Mouse (Mus musculus) cerebellum, postnatal 14 days (tissue): Measurements from ENCODE around the gene Aurkb.

Experiments used
- DNase-seq, 2 experiments: peaks; one replicate each; pipeline ENCODE4 v3.0.0; 2021; ENCODE audit warnings: mixed read lengths in 2 of 2

The Aurkb gene

DNA sequence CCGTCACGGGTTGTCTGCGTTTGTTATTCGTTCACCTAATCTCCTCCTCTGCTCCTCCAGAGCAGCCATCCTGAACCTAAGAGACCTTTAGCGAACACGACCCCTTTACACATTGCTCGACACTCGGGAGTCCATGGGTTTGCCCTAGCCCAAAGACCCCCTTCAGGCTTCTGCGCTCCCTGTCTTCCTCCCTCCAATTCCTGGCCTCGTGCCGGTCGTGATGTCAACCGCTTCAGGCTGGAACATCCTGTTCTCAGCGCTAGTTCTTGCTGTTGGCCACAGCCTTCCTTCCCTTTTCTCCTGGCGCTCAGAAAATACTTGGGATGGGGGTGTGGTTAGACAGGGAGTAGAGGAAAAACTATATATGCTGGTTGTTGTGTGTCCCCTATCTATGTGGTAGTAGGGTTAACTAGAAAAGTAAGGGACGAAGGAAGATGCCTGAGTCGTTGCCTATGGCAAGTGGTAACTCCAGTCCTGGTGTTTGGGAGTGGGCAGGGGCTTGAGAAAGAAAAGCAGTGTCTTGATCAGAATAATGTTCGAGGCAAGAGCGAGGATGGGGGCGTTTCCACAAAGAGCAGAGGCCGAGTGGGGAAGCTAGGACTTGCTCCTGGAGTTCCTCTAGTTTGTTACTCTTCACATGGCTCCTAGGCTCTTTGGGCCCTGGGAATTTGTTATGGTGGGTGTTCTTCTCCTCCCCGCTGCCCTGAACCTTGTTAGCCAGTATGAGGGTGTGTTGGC, 53.9 kb downstream of the Aurkb start:
- DNase-seq: peak; percentile 83 to 92

DNA sequence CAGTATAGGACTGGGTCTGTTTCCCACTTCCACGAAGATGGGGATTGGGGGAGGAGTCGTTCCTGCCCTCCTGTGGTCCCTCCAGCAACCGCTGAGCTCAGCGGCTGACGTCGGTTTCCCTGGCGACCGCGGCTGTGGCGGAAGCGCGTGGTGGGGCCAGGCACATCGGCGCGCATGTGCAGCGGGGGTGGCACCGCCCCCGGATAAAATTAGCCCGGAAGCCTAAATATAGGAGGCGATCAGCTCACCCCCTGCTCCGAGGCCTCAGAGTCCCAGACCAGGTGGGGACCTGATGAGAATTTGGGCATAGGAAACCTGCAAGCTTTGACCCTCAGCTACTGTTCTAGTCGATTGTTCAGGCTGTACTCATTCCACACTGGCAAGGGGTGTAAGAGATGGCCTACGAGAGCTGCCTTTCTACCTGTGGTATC, 54.5 kb downstream of the Aurkb start:
- peak; percentile 88 to 90 for DNase-seq

DNA sequence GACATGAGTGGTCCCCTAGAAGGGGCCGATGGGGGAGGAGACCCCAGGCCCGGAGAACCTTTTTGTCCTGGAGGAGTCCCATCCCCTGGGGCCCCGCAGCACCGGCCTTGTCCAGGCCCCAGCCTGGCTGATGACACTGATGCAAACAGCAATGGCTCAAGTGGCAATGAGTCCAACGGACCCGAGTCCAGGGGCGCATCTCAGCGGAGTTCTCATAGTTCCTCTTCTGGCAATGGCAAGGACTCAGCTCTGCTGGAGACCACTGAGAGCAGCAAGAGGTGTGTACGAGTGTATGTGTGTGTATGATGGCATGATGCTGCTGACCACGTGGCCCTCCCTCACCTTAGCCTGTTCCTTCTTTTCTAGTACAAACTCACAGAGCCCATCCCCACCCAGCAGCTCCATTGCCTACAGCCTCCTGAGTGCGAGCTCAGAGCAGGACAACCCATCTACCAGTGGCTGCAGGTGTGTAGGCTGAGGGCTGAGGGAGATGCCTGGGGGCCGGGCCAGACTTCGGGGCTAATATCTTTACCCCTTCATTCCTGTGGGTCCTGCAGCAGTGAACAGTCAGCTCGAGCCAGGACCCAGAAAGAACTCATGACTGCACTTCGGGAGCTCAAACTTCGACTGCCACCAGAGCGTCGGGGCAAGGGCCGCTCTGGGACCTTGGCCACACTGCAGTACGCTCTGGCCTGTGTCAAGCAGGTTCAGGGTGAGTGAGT, 55.4 kb downstream of the Aurkb start:
- peak in 1 of 2 experiments; percentile 29 for DNase-seq
